Mouse (Mus musculus) gastrocnemius, postnatal 14 days (tissue): ENCODE results near the gene Igfbp3. TPM values are rescaled to one million over a fixed set of nuclear protein-coding genes. Genes with fewer than 3 reads are reported as not detected.

ENCODE experiments used
- DNase-seq: peaks from one replicate; pipeline ENCODE4 v3.0.0; 2021; ENCODE audit warnings: mixed read lengths
- intact Hi-C: fragments of 180-260 bp; cut with DNase I; formaldehyde crosslinking; loops from one replicate; pipeline ENCODE4 v1.15.1; 2025; ENCODE audit warnings: low total_unique reads
- total RNA-seq, 2 experiments: library from RNA; stranded (reverse); gene quantifications; 2 replicates each; pipeline ENCODE4 v1.2.3; 2021

Igfbp3 gene
- total RNA-seq, 2 experiments from 2014 or later, result 58.5 to 67.5 TPM

- intact Hi-C loops, result loop anchor here (10.0 kb wide), 1 partner anchor 1672 kb away; no protein-coding TSS in a partner anchor
Measured at GRCm38 (mm10) chr11:7182409-7183042, 31.2 kb downstream of the Igfbp3 start.

GRCm38 (mm10) chr11:7179276-7179675, 34.4 kb downstream of the Igfbp3 start:
- intact Hi-C loops, result no loop called here

More at GRCm38 (mm10) chr11:7182409-7183042, 31.2 kb downstream of the Igfbp3 start:
- no peak for DNase-seq

GRCm38 (mm10) chr11:7178724-7179123, 35.0 kb downstream of the Igfbp3 start:
- no peak for DNase-seq
- intact Hi-C loops, result no loop called here

More at GRCm38 (mm10) chr11:7179276-7179675, 34.4 kb downstream of the Igfbp3 start:
- no peak for DNase-seq

- no peak for DNase-seq
- intact Hi-C loops, result no loop called here
Measured at GRCm38 (mm10) chr11:7173664-7174063, 40.1 kb downstream of the Igfbp3 start.

GRCm38 (mm10) chr11:7169645-7170044, 44.1 kb downstream of the Igfbp3 start:
- intact Hi-C loops, result loop anchor here (5.0 kb wide), 1 partner anchor 287 kb away; no protein-coding TSS in a partner anchor

GRCm38 (mm10) chr11:7164416-7164815, 49.3 kb downstream of the Igfbp3 start:
- intact Hi-C loops, result no loop called here
- DNase-seq, result no peak

More at GRCm38 (mm10) chr11:7169645-7170044, 44.1 kb downstream of the Igfbp3 start:
- DNase-seq, result no peak

- intact Hi-C loops, result no loop called here
- no peak for DNase-seq
Measured at GRCm38 (mm10) chr11:7161502-7162174, 52.1 kb downstream of the Igfbp3 start.

- no peak for DNase-seq
- intact Hi-C loops, result no loop called here
Measured at GRCm38 (mm10) chr11:7160637-7161101, 53.1 kb downstream of the Igfbp3 start.

- no peak for DNase-seq
Measured at GRCm38 (mm10) chr11:7160146-7160545, 53.6 kb downstream of the Igfbp3 start.

GRCm38 (mm10) chr11:7158196-7158595, 55.5 kb downstream of the Igfbp3 start:
- intact Hi-C loops, result no loop called here
- DNase-seq, result no peak

More at GRCm38 (mm10) chr11:7160146-7160545, 53.6 kb downstream of the Igfbp3 start:
- intact Hi-C loops, result no loop called here

- intact Hi-C loops, result no loop called here
- no peak for DNase-seq
Measured at GRCm38 (mm10) chr11:7156427-7156826, 57.3 kb downstream of the Igfbp3 start.

Other genes with a start within 250 kb of the Igfbp3 start
- gene Adcy1, start 150.4 kb downstream of the Igfbp3 start, total RNA-seq, result 1 to 10 TPM; 1.1 to 2.5 TPM
- not detected for gene Gm11985, start 25.4 kb downstream of the Igfbp3 start, total RNA-seq
- not detected for gene Igfbp1, start 16.1 kb downstream of the Igfbp3 start, total RNA-seq